Mouse (Mus musculus) monocyte, adult 5-6 weeks (primary cell): ENCODE data around the gene Tma7. TPM values are rescaled to one million over a fixed set of nuclear protein-coding genes. Genes with fewer than 3 reads are reported as not detected.

Experiments
- ATAC-seq: fragments of 153-309, 156-312 bp; replicated peaks from 2 replicates; pipeline ENCODE4 v1.8.0; 2017; ENCODE audit warnings: mild to moderate bottlenecking; ENCODE audit not compliant: low TSS enrichment, insufficient number of reproducible peaks, severe bottlenecking, poor library complexity, low FRiP score
- total RNA-seq: library from RNA; stranded (forward); fragments of 200-1000, 200-491, 200-594 nt; gene quantifications from 3 replicates; pipeline ENCODE4 v1.2.3, GENCODE M21; 2017

Tma7 gene
- total RNA-seq, 1 experiment from 2014 or later = 205 TPM

GRCm38 (mm10) chr9:109052490-109053260 lies 29.7 kb downstream of the Tma7 start:
- no peak for ATAC-seq

GRCm38 (mm10) chr9:109051651-109052489 lies 30.5 kb downstream of the Tma7 start:
- ATAC-seq = peak; percentile 49

GRCm38 (mm10) chr9:109051011-109051501 lies 31.3 kb downstream of the Tma7 start:
- ATAC-seq = no peak

GRCm38 (mm10) chr9:109050674-109050997 lies 31.8 kb downstream of the Tma7 start:
- no peak for ATAC-seq

GRCm38 (mm10) chr9:109049996-109050673 lies 32.3 kb downstream of the Tma7 start:
- no peak for ATAC-seq

- ATAC-seq = no peak
Observed at GRCm38 (mm10) chr9:109049316-109049715, 33.1 kb downstream of the Tma7 start.

- peak; percentile 90 for ATAC-seq
Observed at GRCm38 (mm10) chr9:109046306-109046705, 36.1 kb downstream of the Tma7 start.

GRCm38 (mm10) chr9:109041351-109041750 lies 41.0 kb downstream of the Tma7 start:
- no peak for ATAC-seq

GRCm38 (mm10) chr9:109040906-109041305 lies 41.5 kb downstream of the Tma7 start:
- no peak for ATAC-seq

GRCm38 (mm10) chr9:109040216-109040615 lies 42.2 kb downstream of the Tma7 start:
- ATAC-seq = no peak

- ATAC-seq = no peak
Observed at GRCm38 (mm10) chr9:109039681-109040080, 42.7 kb downstream of the Tma7 start.

- peak; percentile 56 for ATAC-seq
Observed at GRCm38 (mm10) chr9:109038901-109039364, 43.5 kb downstream of the Tma7 start.

GRCm38 (mm10) chr9:109038086-109038895 lies 44.1 kb downstream of the Tma7 start, which contains the start of gene Shisa5:
Gene Shisa5, plus strand, starts transcription at chr9:109038565.
- peak; percentile 92 for ATAC-seq

GRCm38 (mm10) chr9:109032435-109032834 lies 50.0 kb downstream of the Tma7 start:
- ATAC-seq = peak; percentile 55

- no peak for ATAC-seq
Observed at GRCm38 (mm10) chr9:109031686-109032085, 50.7 kb downstream of the Tma7 start.

GRCm38 (mm10) chr9:109031001-109031400 lies 51.4 kb downstream of the Tma7 start:
- ATAC-seq = no peak

GRCm38 (mm10) chr9:109030312-109030711 lies 52.1 kb downstream of the Tma7 start:
- no peak for ATAC-seq

GRCm38 (mm10) chr9:109028919-109029318 lies 53.5 kb downstream of the Tma7 start:
- ATAC-seq = no peak
